Mouse (Mus musculus): ENCODE results near the gene S100a1. TPM values are rescaled to one million over a fixed set of nuclear protein-coding genes. Genes with fewer than 3 reads are reported as not detected.

Gene S100a1
- total and polyA plus RNA-seq, 3 experiments, result 871 to 1,426 (median 1,070) TPM

- DNase-seq, result no peak
- intact Hi-C loops (cut with DNase I), result loop anchor here (10.0 kb wide), 1 partner anchor 168 kb away; the partner anchor contains the start of gene Gatad2b
- Histone ChIP-seq H3K27ac (peak overlapping the region; percentile 3), H3K4me3 (no peak overlapping the region), H3K4me1 (ENCODE audit: control insufficient read depth, insufficient read depth, low read length) (peaks cover 3% of the 10 kb centered on the region), H3K27me3 (ENCODE audit: control insufficient read depth, insufficient read depth, low read length) (peaks cover 4% of the 10 kb centered on the region), H3K9ac (ENCODE audit: low read depth, low read length) (no peak overlapping the region), H3K36me3 (ENCODE audit: control insufficient read depth, insufficient read depth, low read length) (no peaks in the 10 kb centered on the region), H3K79me2 (replicated peaks; ENCODE audit: control insufficient read depth, insufficient read depth, low read length) (no peaks in the 10 kb centered on the region; the same call in 1 of the 2 replicates)
- 37% methylated on average over 7 of the region's 7 CpGs for WGBS
- no peak for TF ChIP-seq CTCF (IDR thresholded peaks at IDR 0.05)
- TF ChIP-seq EP300 (IDR thresholded peaks at IDR 0.05; ENCODE audit: insufficient read depth, low read depth, low read length), result no peak
- no peak for TF ChIP-seq POLR2A (IDR thresholded peaks at IDR 0.05; ENCODE audit: insufficient read depth, low read depth, low read length)
These were observed 51.6 kb downstream of the S100a1 start for GRCm38 (mm10) chr3:90462579-90462978.

- H3K27me3 ChIP-seq (ENCODE audit: control insufficient read depth, insufficient read depth, low read length), result peaks cover 4% of the 10 kb centered on the region
- no peak overlapping the region for H3K9ac ChIP-seq (ENCODE audit: low read depth, low read length)
- no peaks in the 10 kb centered on the region; the same call in 1 of the 2 replicates for H3K79me2 ChIP-seq (replicated peaks; ENCODE audit: control insufficient read depth, insufficient read depth, low read length)
- H3K4me3 ChIP-seq, result no peak overlapping the region
- intact Hi-C loops (cut with DNase I), result loop anchor here (10.0 kb wide), 1 partner anchor 167 kb away; the partner anchor contains the start of gene Gatad2b
- H3K36me3 ChIP-seq (ENCODE audit: control insufficient read depth, insufficient read depth, low read length), result no peaks in the 10 kb centered on the region
- whole genome bisulfite sequencing, result 66% methylated on average over 3 of the region's 3 CpGs
- peaks cover 3% of the 10 kb centered on the region for H3K4me1 ChIP-seq (ENCODE audit: control insufficient read depth, insufficient read depth, low read length)
- H3K27ac ChIP-seq, result no peak overlapping the region
- no peak for DNase-seq
- no peak for TF ChIP-seq EP300 (IDR thresholded peaks at IDR 0.05; ENCODE audit: insufficient read depth, low read depth, low read length)
- TF ChIP-seq CTCF (IDR thresholded peaks at IDR 0.05), result no peak
- no peak for TF ChIP-seq POLR2A (IDR thresholded peaks at IDR 0.05; ENCODE audit: insufficient read depth, low read depth, low read length)
These were observed 52.3 kb downstream of the S100a1 start for GRCm38 (mm10) chr3:90461935-90462334.

Other genes with a start within 250 kb of the S100a1 start
- 10 to 100 TPM; 35.7 to 36.5 TPM for gene Dennd4b, start 249.2 kb downstream of the S100a1 start, total RNA-seq (2021)
- 45.6 and 45.9 TPM in 2 replicates for gene Dennd4b, start 249.2 kb downstream of the S100a1 start, polyA plus RNA-seq (2012; rRNA removed)
- gene Gatad2b, start 221.2 kb downstream of the S100a1 start, total RNA-seq (2021), result 10 to 100 TPM; 40.0 to 45.3 TPM
- 17.7 and 21.0 TPM in 2 replicates for gene Gatad2b, start 221.2 kb downstream of the S100a1 start, polyA plus RNA-seq (2012; rRNA removed)
- gene Slc27a3, start 124.5 kb downstream of the S100a1 start, total RNA-seq (2021), result 1 to 10 TPM in 1 of 2 experiments, under 1 TPM in 1; 0.76 to 1.1 TPM
- 2.2 and 3.7 TPM in 2 replicates for gene Slc27a3, start 124.5 kb downstream of the S100a1 start, polyA plus RNA-seq (2012; rRNA removed)
- gene Ints3, start 80.8 kb downstream of the S100a1 start, total RNA-seq (2021), result 10 to 100 TPM; 22.9 to 26.3 TPM
- 15.2 and 21.8 TPM in 2 replicates for gene Ints3, start 80.8 kb downstream of the S100a1 start, polyA plus RNA-seq (2012; rRNA removed)
- gene Npr1, start 48.5 kb downstream of the S100a1 start, total RNA-seq (2021), result 10 to 100 TPM; 16.1 to 16.3 TPM
- 35.0 and 47.5 TPM in 2 replicates for gene Npr1, start 48.5 kb downstream of the S100a1 start, polyA plus RNA-seq (2012; rRNA removed)
- 10 to 100 TPM; 30.6 to 32.2 TPM for gene Ilf2, start 38.3 kb downstream of the S100a1 start, total RNA-seq (2021)
- 13.9 and 24.9 TPM in 2 replicates for gene Ilf2, start 38.3 kb downstream of the S100a1 start, polyA plus RNA-seq (2012; rRNA removed)
- 10 to 100 TPM; 60.0 to 71.3 TPM for gene Snapin, start 23.4 kb downstream of the S100a1 start, total RNA-seq (2021)
- 50.7 and 89.1 TPM in 2 replicates for gene Snapin, start 23.4 kb downstream of the S100a1 start, polyA plus RNA-seq (2012; rRNA removed)
- 10 to 100 TPM; 90.0 to 93.0 TPM for gene Chtop, start 4.9 kb downstream of the S100a1 start, total RNA-seq (2021)
- 30.4 and 51.4 TPM in 2 replicates for gene Chtop, start 4.9 kb downstream of the S100a1 start, polyA plus RNA-seq (2012; rRNA removed)
- gene S100a13, start within 50 bp of the S100a1 start, total RNA-seq (2021), result 10 to 100 TPM; 28.3 to 29.6 TPM
- gene S100a13, start within 50 bp of the S100a1 start, polyA plus RNA-seq (2012; rRNA removed), result 56.7 and 78.0 TPM in 2 replicates
- under 1 TPM; 0.23 to 0.50 TPM for gene S100a14, start 12.5 kb upstream of the S100a1 start, total RNA-seq (2021)
- 0.57 TPM in 1 of 2 replicates, not detected in the other for gene S100a14, start 12.5 kb upstream of the S100a1 start, polyA plus RNA-seq (2012; rRNA removed)
- gene S100a16, start 22.9 kb upstream of the S100a1 start, total RNA-seq (2021), result 10 to 100 TPM; 65.5 to 69.6 TPM
- 75.2 and 98.3 TPM in 2 replicates for gene S100a16, start 22.9 kb upstream of the S100a1 start, polyA plus RNA-seq (2012; rRNA removed)
- gene S100a3, start 46.2 kb upstream of the S100a1 start, total RNA-seq (2021), result not detected
- gene S100a3, start 46.2 kb upstream of the S100a1 start, polyA plus RNA-seq (2012; rRNA removed), result 0.32 and 0.37 TPM in 2 replicates
- not detected for gene S100a2, start 75.9 kb upstream of the S100a1 start, total RNA-seq (2021)
- gene S100a2, start 75.9 kb upstream of the S100a1 start, polyA plus RNA-seq (2012; rRNA removed), result not detected in 2 replicates
- gene Gm42674, start 87.5 kb upstream of the S100a1 start, total RNA-seq (2021), result not detected
- not detected in 2 replicates for gene Gm42674, start 87.5 kb upstream of the S100a1 start, polyA plus RNA-seq (2012; rRNA removed)
- 10 to 100 TPM in 1 of 2 experiments, 1 to 10 TPM in 1; 9.9 to 11.4 TPM for gene S100a4, start 89.4 kb upstream of the S100a1 start, total RNA-seq (2021)
- gene S100a4, start 89.4 kb upstream of the S100a1 start, polyA plus RNA-seq (2012; rRNA removed), result 20.4 and 26.3 TPM in 2 replicates
- not detected for gene S100a5, start 94.1 kb upstream of the S100a1 start, total RNA-seq (2021)
- gene S100a5, start 94.1 kb upstream of the S100a1 start, polyA plus RNA-seq (2012; rRNA removed), result not detected in 2 replicates
- 10 to 100 TPM; 65.8 to 79.9 TPM for gene S100a6, start 98.5 kb upstream of the S100a1 start, total RNA-seq (2021)
- 141 and 158 TPM in 2 replicates for gene S100a6, start 98.5 kb upstream of the S100a1 start, polyA plus RNA-seq (2012; rRNA removed)
- under 1 TPM; 0.18 to 0.57 TPM for gene S100a7a, start 139.6 kb upstream of the S100a1 start, total RNA-seq (2021)
- gene S100a7a, start 139.6 kb upstream of the S100a1 start, polyA plus RNA-seq (2012; rRNA removed), result 0.29 and 1.0 TPM in 2 replicates
- gene S100a8, start 154.6 kb upstream of the S100a1 start, total RNA-seq (2021), result 1 to 10 TPM in 1 of 2 experiments, not detected in 1; 7.7 TPM
- 4.6 and 6.6 TPM in 2 replicates for gene S100a8, start 154.6 kb upstream of the S100a1 start, polyA plus RNA-seq (2012; rRNA removed)
- 1 to 10 TPM; 1.5 to 9.2 TPM for gene S100a9, start 181.3 kb upstream of the S100a1 start, total RNA-seq (2021)
- gene S100a9, start 181.3 kb upstream of the S100a1 start, polyA plus RNA-seq (2012; rRNA removed), result 6.2 and 7.0 TPM in 2 replicates
- not detected for gene Pglyrp4, start 212.5 kb upstream of the S100a1 start, total RNA-seq (2021)
- gene Pglyrp4, start 212.5 kb upstream of the S100a1 start, polyA plus RNA-seq (2012; rRNA removed), result not detected in 2 replicates